Mouse (Mus musculus): ENCODE measurements around the gene Map3k13. TPM values are rescaled to one million over a fixed set of nuclear protein-coding genes. Genes with fewer than 3 reads are reported as not detected.

The Map3k13 gene
- polyA plus RNA-seq, 1 experiment from 2014 or later = 0.35 TPM

DNA sequence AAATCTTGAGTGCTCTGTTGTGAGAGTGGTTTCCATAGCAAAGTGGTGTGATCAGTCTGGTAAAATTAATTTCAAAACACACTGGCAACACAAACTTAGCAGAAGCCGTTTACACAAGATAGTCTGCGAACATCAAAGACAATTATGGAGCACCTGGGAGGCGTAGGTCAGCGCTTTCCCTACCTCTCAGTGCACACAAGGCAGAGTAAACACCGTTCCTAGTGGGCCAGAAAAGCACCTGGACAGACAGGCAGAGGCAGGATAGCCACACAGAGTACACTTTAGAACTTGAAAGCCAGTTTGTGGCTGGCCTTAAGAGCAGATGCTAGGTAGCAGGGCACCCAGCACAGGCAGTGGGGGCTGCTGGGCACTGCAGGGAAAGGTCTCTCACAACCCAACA lies 37.6 kb downstream of the Map3k13 start:
- Histone ChIP-seq H3K9ac (no peak overlapping the region), H3K36me3 (no peaks in the 10 kb centered on the region), H3K27me3 (no peaks in the 10 kb centered on the region), H3K4me1 (replicated peaks) (peaks cover 6% of the 10 kb centered on the region; the same call in 1 of the 2 replicates), H3K27ac (peak overlapping the region; percentile 39; the same call in 1 of the 2 replicates), H3K4me3 (replicated peaks) (no peak overlapping the region), H3K4me2 (no peak overlapping the region), H3K9me3 (replicated peaks) (no peaks in the 10 kb centered on the region)
- DNase-seq (no peak), ATAC-seq (ENCODE audit: low read depth) (peak; percentile 70)
- WGBS (ENCODE audit: insufficient replicate concordance) = 57% methylated on average over 5 of the region's 5 CpGs

DNA sequence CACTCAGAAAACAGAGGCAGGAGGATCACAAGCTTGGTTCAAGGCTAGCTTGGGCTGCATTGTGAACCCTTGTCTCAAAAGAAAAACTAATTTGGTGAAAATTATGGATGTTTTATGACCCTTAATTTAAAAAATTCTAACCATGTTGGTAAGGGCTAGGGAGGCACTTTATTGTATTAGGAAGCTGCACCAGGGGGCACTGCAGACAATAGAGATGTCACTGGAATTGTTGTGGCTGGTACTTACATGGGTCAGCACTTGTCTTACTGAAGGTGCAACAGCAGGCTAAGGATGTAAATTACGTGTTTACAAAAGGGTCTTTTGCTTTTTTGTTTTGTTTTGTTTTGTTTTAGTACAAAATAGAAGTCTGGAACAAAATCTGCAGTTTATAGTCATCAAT lies 39.3 kb downstream of the Map3k13 start:
- no peak overlapping the region for H3K27ac ChIP-seq
- no peak for ATAC-seq (ENCODE audit: low read depth)
- no peak overlapping the region for H3K4me3 ChIP-seq (replicated peaks)
- no peak overlapping the region for H3K9ac ChIP-seq
- peaks cover 6% of the 10 kb centered on the region; the same call in 1 of the 2 replicates for H3K4me1 ChIP-seq (replicated peaks)
- 57% methylated on average over 1 of the region's 1 CpGs for WGBS (ENCODE audit: insufficient replicate concordance)
- DNase-seq = no peak
- H3K36me3 ChIP-seq = no peaks in the 10 kb centered on the region
- H3K4me2 ChIP-seq = no peak overlapping the region
- no peaks in the 10 kb centered on the region for H3K27me3 ChIP-seq
- H3K9me3 ChIP-seq (replicated peaks) = no peaks in the 10 kb centered on the region

- no peak for ATAC-seq (ENCODE audit: low read depth)
- 76% methylated on average over 10 of the region's 10 CpGs for WGBS (ENCODE audit: insufficient replicate concordance)
These were observed 39.8 kb downstream of the Map3k13 start for GRCm38 (mm10) chr16:21833970-21834369.

GRCm38 (mm10) chr16:21834866-21835583 lies 40.9 kb downstream of the Map3k13 start:
- WGBS (ENCODE audit: insufficient replicate concordance) = 68% methylated on average over 8 of the region's 8 CpGs
- no peaks in the 10 kb centered on the region for H3K9me3 ChIP-seq (replicated peaks)
- H3K4me3 ChIP-seq (replicated peaks) = no peak overlapping the region
- no peaks in the 10 kb centered on the region for H3K27me3 ChIP-seq
- DNase-seq = no peak
- H3K36me3 ChIP-seq = no peaks in the 10 kb centered on the region
- no peak overlapping the region for H3K9ac ChIP-seq
- H3K27ac ChIP-seq = no peak overlapping the region
- no peak for ATAC-seq (ENCODE audit: low read depth)
- H3K4me2 ChIP-seq = no peak overlapping the region
- peaks cover 3% of the 10 kb centered on the region; the same call in 1 of the 2 replicates for H3K4me1 ChIP-seq (replicated peaks)

More at GRCm38 (mm10) chr16:21833970-21834369, 39.8 kb downstream of the Map3k13 start:
- Histone ChIP-seq H3K9me3 (replicated peaks) (no peaks in the 10 kb centered on the region), H3K36me3 (no peaks in the 10 kb centered on the region), H3K9ac (no peak overlapping the region), H3K4me2 (no peak overlapping the region), H3K4me3 (replicated peaks) (no peak overlapping the region), H3K4me1 (replicated peaks) (peaks cover 5% of the 10 kb centered on the region; the same call in 1 of the 2 replicates), H3K27ac (no peak overlapping the region), H3K27me3 (no peaks in the 10 kb centered on the region)
- no peak for DNase-seq

DNA sequence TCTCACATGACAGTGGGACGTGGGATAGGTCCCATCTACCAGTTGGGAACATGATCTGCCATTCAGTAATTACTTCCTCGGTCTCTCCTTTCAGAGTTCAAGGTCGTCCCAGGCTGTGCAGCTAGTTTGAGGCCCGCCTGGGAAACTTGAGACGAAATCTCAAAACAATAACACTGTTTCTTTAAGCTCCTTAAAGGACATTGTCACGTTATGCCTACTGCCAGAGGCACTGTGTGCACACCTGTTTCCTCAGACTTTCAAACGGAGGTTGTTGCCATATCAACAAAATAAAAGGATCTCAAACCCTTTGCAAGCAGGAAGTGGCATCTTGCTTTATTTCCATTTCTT lies 41.4 kb downstream of the Map3k13 start:
- H3K4me1 ChIP-seq (replicated peaks) = peaks cover 3% of the 10 kb centered on the region; the same call in 1 of the 2 replicates
- no peaks in the 10 kb centered on the region for H3K36me3 ChIP-seq
- WGBS (ENCODE audit: insufficient replicate concordance) = 51% methylated on average over 7 of the region's 7 CpGs
- H3K27ac ChIP-seq = no peak overlapping the region
- DNase-seq = no peak
- H3K9me3 ChIP-seq (replicated peaks) = no peaks in the 10 kb centered on the region
- no peak overlapping the region for H3K4me2 ChIP-seq
- H3K27me3 ChIP-seq = no peaks in the 10 kb centered on the region
- H3K9ac ChIP-seq = no peak overlapping the region
- H3K4me3 ChIP-seq (replicated peaks) = no peak overlapping the region
- ATAC-seq (ENCODE audit: low read depth) = no peak

- Histone ChIP-seq H3K4me2 (no peak overlapping the region), H3K27me3 (no peaks in the 10 kb centered on the region), H3K36me3 (no peaks in the 10 kb centered on the region), H3K9me3 (replicated peaks) (no peaks in the 10 kb centered on the region), H3K27ac (no peak overlapping the region), H3K4me1 (replicated peaks) (no peaks in the 10 kb centered on the region; the same call in 1 of the 2 replicates), H3K4me3 (replicated peaks) (no peak overlapping the region), H3K9ac (no peak overlapping the region)
- DNase-seq = no peak
- no peak for ATAC-seq (ENCODE audit: low read depth)
- 46% methylated on average over 7 of the region's 7 CpGs for WGBS (ENCODE audit: insufficient replicate concordance)
These were observed 42.3 kb downstream of the Map3k13 start for GRCm38 (mm10) chr16:21836311-21837072.

DNA sequence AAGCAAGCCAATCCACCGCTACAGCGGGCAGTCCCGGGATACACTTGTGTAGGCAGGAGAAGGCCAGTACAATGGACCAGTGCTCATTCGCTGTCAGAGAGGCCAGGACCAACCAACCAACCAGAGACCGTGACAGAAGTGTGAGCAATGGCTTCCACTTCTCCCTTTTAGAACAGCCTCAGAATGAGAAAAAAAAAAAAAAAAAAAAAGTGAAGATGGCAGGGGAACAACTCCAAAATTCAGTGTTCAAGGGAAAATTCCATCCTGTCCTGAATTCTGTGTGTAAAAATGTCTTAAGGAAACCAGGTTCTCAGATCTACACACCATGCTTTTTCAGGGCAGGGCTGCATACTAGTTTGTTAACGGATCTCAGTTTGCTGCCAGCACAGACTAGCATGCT lies 43.5 kb downstream of the Map3k13 start:
- Histone ChIP-seq H3K27me3 (no peaks in the 10 kb centered on the region), H3K4me1 (replicated peaks) (no peaks in the 10 kb centered on the region), H3K27ac (no peak overlapping the region), H3K36me3 (no peaks in the 10 kb centered on the region), H3K4me2 (no peak overlapping the region), H3K9ac (no peak overlapping the region), H3K9me3 (replicated peaks) (no peaks in the 10 kb centered on the region), H3K4me3 (replicated peaks) (no peak overlapping the region)
- DNase-seq (no peak), ATAC-seq (ENCODE audit: low read depth) (no peak)
- WGBS (ENCODE audit: insufficient replicate concordance) = 73% methylated on average over 6 of the region's 6 CpGs

GRCm38 (mm10) chr16:21845800-21846671 lies 51.9 kb downstream of the Map3k13 start:
- Histone ChIP-seq H3K9ac (peak overlapping the region; percentile 35; the same call in 1 of the 2 replicates), H3K4me2 (peak overlapping the region; percentile 61), H3K9me3 (replicated peaks) (no peaks in the 10 kb centered on the region), H3K27ac (no peak overlapping the region), H3K4me1 (replicated peaks) (no peaks in the 10 kb centered on the region), H3K27me3 (no peaks in the 10 kb centered on the region), H3K36me3 (no peaks in the 10 kb centered on the region), H3K4me3 (replicated peaks) (peak overlapping the region; percentile 47)
- WGBS (ENCODE audit: insufficient replicate concordance) = 5% methylated on average over 16 of the region's 16 CpGs
- peak; percentile 23 for DNase-seq
- ATAC-seq (ENCODE audit: low read depth) = peak; percentile 93

GRCm38 (mm10) chr16:21848444-21848843 lies 54.3 kb downstream of the Map3k13 start:
- no peak for ATAC-seq (ENCODE audit: low read depth)
- H3K36me3 ChIP-seq = no peaks in the 10 kb centered on the region
- H3K4me2 ChIP-seq = no peak overlapping the region
- H3K27me3 ChIP-seq = no peaks in the 10 kb centered on the region
- no peaks in the 10 kb centered on the region for H3K4me1 ChIP-seq (replicated peaks)
- H3K9ac ChIP-seq = no peak overlapping the region
- no peak for DNase-seq
- H3K27ac ChIP-seq = no peak overlapping the region
- H3K4me3 ChIP-seq (replicated peaks) = no peak overlapping the region
- H3K9me3 ChIP-seq (replicated peaks) = no peaks in the 10 kb centered on the region
- WGBS (ENCODE audit: insufficient replicate concordance) = 71% methylated on average over 3 of the region's 3 CpGs

DNA sequence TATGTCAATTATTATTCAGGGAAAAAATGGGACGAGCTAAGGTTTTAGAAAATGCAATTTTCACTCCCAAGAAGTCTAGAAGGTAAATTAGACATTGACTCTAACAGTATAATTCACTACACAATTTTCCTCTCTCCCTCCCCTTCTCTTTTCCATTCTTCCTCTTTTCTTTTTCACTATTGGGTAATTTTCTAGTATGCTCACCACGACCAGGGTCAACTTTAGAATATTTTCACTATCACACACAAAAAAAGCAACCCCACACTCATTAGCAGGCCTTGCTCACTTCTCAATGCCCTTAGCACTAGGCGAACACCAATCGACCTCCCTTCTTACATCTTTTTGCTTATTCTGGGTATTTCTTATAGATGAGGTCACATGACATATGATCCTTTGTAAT lies 54.7 kb downstream of the Map3k13 start:
- WGBS (ENCODE audit: insufficient replicate concordance) = 57% methylated on average over 4 of the region's 4 CpGs
- Histone ChIP-seq H3K9ac (no peak overlapping the region), H3K36me3 (no peaks in the 10 kb centered on the region), H3K4me3 (replicated peaks) (no peak overlapping the region), H3K9me3 (replicated peaks) (no peaks in the 10 kb centered on the region), H3K27ac (no peak overlapping the region), H3K4me1 (replicated peaks) (no peaks in the 10 kb centered on the region), H3K27me3 (no peaks in the 10 kb centered on the region), H3K4me2 (no peak overlapping the region)
- DNase-seq (no peak), ATAC-seq (ENCODE audit: low read depth) (no peak)

DNA sequence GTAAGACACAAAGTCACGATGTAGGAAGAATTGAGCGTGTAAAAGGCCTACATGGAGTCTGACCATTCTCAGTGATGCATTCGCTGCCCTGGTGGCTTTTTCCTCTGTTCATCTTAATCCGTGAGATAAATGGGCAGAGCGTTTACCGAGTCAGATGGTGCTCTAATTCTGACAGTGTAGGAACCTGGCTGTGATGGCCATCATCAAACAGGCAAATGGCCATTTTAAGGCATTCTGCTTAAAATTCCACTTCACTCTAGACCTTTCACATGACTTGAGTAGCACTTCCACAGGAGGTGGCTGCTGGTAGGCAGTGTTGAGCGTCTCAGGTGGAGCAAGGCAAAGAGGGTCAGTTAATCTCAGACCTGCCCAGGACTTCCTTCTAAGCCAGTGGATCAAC lies 58.2 kb downstream of the Map3k13 start:
- no peak overlapping the region for H3K9ac ChIP-seq
- DNase-seq (no peak), ATAC-seq (ENCODE audit: low read depth) (no peak)
- H3K9me3 ChIP-seq (replicated peaks) = no peaks in the 10 kb centered on the region
- no peak overlapping the region for H3K4me2 ChIP-seq
- no peak overlapping the region for H3K4me3 ChIP-seq (replicated peaks)
- no peaks in the 10 kb centered on the region for H3K27me3 ChIP-seq
- no peaks in the 10 kb centered on the region for H3K36me3 ChIP-seq
- H3K4me1 ChIP-seq (replicated peaks) = 0 out of 2 replicates have a peak, but pooled peaks cover 3% of the 10 kb centered on the region
- no peak overlapping the region for H3K27ac ChIP-seq
- WGBS (ENCODE audit: insufficient replicate concordance) = 77% methylated on average over 7 of the region's 7 CpGs
